Mouse (Mus musculus) thymus, postnatal 4 days (tissue): Measurements from ENCODE around the gene Rbmxl1.
"Not testable (repeated sequence)": the region's sequence is repeated elsewhere in the genome, so short reads cannot be mapped to it uniquely, and the experiment has no call there.

Source experiments
- DNase-seq: peaks from one replicate; pipeline ENCODE4 v3.0.0; 2021

Gene Rbmxl1

DNA sequence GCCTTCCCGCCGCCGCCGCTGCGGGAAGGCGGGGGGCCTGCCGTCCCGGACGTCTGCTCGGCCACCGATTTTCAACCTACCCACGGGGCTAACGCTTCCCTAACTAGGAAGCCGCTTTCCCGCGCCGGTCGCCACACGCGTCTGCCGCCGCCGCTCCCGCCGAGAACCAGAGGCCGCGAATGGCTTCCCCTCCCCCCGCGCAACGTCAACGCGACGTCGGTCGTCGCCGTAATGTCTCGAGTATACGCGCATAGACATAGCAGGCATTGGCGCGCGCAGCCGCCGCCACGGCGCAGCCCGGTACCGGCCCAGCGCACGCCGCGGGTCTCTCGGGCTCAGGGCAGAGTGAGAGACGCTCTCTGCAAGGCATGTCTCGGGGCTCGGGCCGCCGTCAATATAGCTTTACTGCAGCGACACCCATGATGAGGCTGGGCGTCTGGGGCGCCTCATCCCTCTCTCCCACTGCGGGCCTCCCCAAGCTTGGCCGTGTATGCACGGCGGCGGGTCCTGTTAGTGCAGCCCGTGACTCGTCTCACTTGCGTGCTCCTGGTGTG lies at the start of gene Rbmxl1:
Gene Rbmxl1, minus strand, starts transcription at position 180 of the 554 bp plus-strand sequence.
- peak; percentile 98 for DNase-seq

DNA sequence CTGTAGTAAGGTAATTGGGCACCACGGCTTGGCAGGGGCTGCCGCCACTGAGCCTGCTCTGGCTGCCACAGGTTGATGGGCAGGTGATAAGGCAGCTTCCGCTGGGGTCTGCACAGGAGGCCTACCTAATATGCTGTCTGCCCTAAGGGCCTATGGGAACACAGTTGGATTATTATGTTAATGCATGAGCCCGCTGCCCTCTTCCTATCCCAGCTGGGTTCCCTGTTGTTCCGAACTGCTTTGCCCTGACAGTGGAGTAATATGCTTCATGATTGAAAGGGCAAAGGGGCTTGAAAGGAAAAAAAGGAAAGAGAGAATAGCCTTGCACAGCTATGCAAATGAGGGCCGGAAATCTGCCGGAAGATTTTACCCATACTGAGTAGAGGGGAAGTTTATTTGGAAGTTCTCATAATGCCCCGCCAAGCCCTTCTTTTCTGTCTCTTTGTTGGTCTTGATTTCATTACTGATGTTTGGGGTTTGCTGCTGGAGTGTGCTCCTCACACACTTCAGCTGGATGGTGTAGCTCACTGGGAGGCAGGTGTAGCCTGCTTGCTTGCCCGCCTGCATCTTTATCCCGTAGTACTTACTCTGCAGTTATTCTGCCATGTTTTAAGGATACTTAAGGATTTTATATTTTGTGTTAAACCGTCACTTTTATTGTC lies 48.2 kb upstream of the Rbmxl1 start:
- DNase-seq, result no peak

DNA sequence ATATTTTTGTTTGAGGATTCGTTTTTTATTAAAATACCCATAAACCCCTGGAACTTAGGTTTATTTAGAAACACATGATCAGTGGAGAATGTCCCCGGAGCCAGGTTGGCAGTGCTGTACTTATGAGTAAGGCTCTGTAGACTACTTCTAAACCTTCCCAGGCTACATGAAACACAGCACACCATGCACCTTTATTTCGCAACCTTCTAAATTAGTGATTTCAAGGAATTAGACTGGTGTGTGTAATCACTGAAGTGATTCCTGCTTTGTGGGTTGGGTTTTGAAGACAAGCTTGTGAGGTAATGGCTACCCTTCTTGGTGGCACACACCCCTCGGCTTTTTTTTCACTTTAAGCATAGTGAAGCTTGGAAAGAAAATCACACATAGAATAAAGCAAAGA lies 47.1 kb upstream of the Rbmxl1 start:
- DNase-seq, result no peak

GRCm38 (mm10) chr8:78550752-78551134 lies 42.0 kb upstream of the Rbmxl1 start:
- DNase-seq, result no peak

DNA sequence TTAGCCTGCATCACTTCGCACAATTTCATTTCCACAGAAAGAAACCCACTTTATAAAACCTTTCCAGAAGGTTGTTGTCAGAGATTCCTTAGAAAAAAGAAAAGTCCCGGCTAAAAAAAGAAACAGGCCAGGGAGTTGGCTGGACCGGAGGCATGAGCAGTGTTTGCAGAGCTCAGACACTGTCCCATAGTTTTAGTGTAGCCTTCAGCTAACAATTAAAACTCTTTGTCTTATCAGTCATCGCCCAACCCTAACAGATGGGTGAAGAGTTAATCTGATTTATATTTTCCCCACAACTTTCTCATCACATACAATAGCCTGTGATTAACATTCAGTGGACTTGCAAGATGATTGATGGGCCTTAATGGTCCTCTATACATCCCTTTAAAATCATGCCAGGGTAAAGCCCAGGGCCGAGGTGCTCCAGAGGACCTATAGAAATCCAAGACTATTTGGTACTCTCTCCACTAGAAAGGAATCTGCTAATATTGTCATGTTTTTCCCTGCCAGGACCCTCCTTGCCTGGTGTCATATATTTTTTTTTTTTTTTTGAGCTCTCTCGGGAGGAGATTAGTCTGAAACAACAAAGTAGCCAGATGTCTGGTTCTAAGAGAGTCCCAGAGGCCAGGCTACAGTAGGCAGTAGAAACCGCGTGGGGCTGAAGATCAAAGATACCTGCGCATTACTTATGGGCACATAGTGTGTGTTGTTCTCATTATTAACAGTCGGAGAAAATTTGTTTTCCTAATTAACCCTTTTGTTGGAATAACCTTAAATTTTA lies 41.5 kb upstream of the Rbmxl1 start:
- no peak for DNase-seq

DNA sequence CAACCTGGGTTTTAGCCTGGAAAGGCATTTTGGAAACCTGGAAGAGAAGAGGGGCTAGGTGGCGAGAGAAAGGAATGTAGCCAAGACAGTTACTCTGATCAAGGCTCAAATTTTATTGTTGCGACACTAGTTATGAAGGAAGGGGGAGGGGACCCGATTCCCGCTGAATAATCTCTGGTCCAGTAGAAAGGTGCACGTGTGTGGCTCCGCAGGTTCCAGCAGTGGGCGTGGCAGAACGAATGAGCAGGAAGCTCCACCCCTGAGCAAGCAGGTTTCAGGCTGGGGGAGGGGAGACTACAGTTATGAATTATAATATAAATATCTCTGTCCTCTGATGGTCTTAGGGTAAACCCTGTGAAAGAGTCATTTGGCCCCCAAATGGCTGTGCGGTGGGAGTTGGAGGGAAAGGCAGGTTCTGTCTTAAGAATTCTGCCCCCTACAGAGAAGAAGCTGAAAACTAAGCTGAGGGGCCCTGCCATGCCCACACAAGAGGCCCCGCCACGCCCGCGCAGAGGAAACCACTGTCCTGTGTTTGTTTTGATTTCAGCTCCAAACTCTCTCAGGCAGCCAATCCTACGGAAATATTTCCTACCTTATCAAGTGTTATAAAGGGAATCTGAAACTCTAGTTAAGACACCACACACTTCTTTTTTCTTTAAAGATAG lies 36.6 kb upstream of the Rbmxl1 start:
- DNase-seq, result not testable (repeated sequence)

GRCm38 (mm10) chr8:78544545-78544944 lies 35.8 kb upstream of the Rbmxl1 start:
- DNase-seq, result no peak

- DNase-seq, result no peak
Observed at GRCm38 (mm10) chr8:78543621-78544020, 34.9 kb upstream of the Rbmxl1 start.

DNA sequence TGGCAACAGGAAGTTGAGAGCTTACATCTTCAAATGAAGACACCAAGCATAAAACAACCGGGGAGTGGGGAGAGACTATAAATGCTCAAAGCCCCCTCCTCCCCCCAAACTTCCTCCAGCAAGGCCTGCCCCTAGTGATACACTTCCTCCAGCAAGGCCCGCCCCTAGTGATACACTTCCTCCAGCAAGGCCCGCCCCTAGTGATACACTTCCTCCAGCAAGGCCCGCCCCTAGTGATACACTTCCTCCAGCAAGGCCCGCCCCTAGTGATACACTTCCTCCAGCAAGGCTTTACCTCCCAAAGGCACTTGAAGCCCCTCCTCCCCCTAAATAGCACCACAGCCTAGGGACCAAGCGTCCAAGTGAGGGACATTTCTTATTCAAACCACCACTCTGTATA lies 34.0 kb upstream of the Rbmxl1 start:
- DNase-seq, result not testable (repeated sequence)

DNA sequence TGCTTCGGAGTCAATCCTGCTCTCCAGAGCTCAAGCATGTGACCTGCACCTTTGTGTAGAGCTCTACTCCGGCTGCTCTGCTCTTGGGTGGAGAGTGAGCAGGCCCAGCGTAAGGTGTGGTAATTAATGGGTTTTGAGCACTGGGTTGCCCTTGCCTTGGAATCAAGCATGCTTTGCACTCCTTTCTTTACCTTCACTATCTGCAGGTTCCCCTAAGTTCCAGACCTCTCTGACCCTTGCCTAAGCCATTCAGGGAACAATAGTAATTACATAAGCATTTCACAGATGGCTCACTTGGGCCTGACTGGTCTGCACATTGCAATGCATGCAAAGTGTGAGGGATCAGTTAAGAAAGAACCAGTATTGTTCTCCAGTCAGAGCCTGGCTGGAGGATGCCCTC lies 29.1 kb upstream of the Rbmxl1 start:
- no peak for DNase-seq

GRCm38 (mm10) chr8:78536716-78537115 lies 28.0 kb upstream of the Rbmxl1 start:
- no peak for DNase-seq

GRCm38 (mm10) chr8:78533981-78534380 lies 25.3 kb upstream of the Rbmxl1 start:
- DNase-seq, result no peak

DNA sequence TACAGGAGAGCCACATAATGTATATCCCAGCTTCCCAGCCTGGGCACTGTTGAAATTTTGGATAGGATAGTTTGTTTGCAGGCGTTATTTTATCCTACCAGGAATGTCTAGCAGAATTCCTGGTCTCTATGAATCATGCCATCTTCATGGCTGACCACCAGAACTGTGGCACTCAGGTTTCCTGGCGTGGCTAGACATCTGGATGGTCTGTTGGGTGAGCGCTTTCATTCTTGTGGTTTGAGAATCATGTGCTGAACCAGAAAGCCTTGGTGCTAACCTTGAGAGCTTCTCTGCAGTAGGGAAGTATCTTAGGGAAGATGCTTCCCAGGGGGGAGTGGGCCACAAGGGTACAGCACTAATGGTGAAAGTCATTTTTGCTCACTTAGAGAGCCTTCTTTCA lies 6.4 kb upstream of the Rbmxl1 start:
- DNase-seq, result no peak

GRCm38 (mm10) chr8:78514706-78515105 lies 6.0 kb upstream of the Rbmxl1 start:
- no peak for DNase-seq

DNA sequence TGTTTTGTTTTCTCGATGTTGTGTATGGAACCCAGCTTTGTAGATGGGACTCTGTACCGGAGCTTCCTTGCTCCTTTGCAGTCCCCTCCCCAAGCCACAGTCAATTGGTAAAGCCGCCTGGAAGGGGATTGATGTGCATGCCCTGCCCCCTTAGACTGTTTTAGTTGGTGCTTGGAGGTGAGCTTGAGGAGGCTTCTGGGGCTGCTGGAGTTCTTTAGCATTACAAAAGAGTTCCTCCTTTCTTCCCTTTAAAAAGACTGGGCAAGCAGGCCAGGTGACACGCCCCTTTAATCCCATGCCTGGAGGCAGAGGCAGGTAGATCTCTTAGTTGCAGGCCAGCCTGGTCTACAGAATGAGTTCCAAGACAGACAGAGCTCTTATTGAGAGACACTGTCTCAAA lies 4.4 kb upstream of the Rbmxl1 start:
- DNase-seq, result no peak

DNA sequence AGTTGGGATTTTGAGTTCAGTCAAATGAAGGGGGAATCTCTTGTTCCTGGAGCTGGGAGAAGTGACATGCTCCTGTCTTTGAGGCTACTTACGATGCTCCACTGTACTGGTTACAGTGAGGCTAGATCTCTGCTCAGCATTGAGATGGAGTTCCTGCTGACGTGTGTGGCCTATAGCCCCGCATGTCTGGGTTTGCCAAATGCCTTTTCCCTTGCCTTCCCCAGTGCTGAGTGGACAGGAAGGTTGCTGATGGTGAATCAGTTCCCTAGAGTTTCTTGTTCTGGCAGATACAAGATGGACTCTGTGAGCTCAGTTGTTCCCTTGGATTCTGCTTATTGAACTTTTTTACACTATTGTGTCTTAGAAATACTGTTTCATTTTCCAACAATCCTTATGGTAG lies 2.2 kb upstream of the Rbmxl1 start:
- DNase-seq, result no peak

DNA sequence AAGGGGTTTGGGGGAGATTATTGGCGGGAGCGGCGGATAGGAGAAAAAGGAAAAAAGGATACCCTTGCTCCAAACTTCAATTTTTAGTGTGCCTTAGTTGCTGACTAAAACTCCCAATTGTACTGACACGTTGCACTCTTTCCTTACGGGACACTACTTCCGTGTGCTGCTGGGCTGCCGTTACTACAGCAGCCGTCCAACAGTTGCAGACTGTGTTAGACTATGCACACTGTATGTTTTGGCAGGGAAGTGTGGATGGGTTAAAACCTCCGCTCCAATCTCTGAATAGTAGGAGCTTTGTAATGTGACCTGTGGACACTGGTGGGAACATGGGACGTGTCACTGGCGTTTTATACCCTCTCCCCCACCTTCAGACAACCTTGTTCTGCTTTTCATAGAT lies 1.4 kb upstream of the Rbmxl1 start:
- peak; percentile 30 for DNase-seq

DNA sequence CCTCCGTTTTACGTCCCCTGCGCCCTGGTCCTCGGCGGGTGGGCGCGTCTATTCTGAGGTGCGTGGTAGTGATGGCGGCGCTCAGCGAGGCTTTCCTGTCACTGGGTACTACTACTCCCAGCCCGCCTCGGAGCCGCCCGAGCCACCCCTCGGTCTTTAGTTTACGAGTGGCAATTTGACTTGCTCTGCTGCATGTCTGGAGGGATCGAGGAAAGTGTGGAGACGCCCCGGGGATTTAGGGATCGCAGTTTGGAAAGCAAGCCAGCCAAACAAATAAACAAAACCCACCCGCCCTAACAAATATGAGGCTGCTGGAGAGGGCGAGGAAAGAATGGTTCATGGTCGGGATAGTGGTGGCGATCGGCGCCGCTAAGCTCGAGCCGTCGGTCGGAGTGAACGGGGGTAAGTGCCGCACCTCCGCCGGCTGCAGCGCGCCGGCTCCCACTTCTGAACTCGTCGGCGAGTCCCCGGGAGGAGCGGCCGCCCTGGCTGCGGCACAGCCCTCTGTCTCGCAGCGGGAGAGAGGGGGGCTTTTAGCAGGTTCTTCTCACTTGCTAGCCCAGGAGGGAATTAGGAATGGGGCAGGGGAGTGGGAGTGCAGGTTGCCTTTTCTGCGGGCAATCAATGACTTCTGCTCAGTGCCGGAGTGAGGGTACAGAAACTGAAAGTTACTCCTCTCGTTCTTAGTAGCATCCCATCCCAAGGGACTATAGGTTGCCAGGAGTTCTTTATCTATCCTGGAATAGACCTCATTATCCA lies 754 bp upstream of the Rbmxl1 start, which contains the start of gene Slc10a7:
Gene Slc10a7, plus strand, starts transcription at position 74 of the 759 bp plus-strand sequence.
- peak; percentile 90 for DNase-seq

DNA sequence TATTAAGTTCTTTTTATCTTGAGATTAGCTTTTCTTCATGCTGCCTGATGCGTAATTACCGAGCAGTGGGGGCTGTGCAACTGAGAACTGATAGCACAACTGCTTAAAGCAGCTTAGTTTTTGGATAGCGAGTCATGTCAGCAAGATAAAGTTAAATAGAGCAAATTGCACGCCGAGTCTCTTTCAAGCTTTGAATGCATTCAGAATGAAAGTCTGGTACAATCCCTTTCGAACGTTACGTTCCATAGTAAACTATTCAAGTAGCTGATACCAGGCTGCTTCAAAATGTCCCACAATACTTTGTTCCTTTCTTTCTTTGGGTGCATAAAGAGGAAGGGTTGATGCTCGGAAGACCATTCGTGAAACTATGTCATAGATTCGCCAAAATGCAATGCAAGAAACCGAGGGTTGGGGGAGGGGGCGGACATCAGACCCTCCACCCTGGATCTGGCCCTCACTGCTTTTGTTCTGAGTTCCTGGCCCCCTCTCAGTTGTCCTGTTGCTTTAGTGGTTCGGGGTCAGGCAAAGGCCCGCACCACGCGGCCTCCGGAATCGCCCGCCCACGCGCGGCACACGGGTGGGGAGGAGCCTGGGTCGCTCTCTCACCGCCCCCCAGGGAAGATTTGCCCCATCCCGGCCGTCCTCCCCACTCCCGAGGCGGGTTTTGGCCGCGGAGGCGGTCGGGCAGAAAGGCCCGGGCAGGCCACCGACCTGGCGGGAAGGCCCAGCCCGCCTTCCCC lies 549 bp downstream of the Rbmxl1 start:
- peak; percentile 71 for DNase-seq

- DNase-seq, result no peak
Observed at GRCm38 (mm10) chr8:78502706-78503105, 6.0 kb downstream of the Rbmxl1 start.

DNA sequence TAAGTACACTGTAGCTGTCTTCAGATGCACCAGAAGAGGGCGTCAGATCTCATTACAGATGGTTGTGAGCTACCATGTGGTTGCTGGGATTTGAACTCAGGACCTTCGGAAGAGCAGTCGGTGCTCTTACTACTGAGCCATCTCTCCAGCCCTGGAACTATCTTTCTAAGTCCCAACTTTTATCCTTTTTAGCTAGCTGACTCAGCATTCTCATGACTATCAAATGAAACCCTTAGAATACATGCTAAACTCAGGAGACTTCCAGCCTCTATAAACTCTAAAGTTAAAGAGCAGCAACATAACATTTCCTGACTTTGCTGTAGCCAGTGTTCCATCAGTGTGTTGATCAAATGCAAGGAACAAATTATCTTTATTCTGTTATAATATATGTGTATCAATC lies 12.4 kb downstream of the Rbmxl1 start:
- DNase-seq, result not testable (repeated sequence)

GRCm38 (mm10) chr8:78493031-78493430 lies 15.7 kb downstream of the Rbmxl1 start:
- no peak for DNase-seq
